Mouse (Mus musculus) MEL-GATA-1-ER (cell line): ENCODE data around the gene Etv2.
A peak's percentile ranks its signal among the peaks of the same experiment; 100 is the strongest.

ENCODE experiments used
- DNase-seq: peaks from one replicate; pipeline ENCODE4 v3.0.0-alpha.2; 2012; ENCODE audit warnings: low read depth; ENCODE audit errors: extremely low read depth

The Etv2 gene

DNA sequence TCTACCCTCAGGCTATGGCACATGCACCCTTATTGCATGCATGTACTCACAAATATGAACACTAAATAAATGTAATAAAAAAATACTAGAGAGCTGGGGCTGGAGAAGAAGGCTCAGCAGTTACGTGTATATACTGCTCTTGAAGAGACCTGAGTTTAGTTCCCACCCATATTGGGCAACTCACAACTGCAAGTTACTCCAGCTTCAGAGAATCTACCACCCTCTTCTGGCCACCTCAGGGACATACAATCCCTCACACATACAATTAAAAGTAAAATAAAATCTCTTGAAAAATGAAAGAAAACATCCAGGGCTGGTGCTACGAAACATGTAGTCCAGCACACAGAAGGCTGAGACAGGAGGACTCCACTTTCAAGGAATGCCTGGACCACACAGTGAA, 21.2 kb downstream of the Etv2 start:
- peak; percentile 50 for DNase-seq

DNA sequence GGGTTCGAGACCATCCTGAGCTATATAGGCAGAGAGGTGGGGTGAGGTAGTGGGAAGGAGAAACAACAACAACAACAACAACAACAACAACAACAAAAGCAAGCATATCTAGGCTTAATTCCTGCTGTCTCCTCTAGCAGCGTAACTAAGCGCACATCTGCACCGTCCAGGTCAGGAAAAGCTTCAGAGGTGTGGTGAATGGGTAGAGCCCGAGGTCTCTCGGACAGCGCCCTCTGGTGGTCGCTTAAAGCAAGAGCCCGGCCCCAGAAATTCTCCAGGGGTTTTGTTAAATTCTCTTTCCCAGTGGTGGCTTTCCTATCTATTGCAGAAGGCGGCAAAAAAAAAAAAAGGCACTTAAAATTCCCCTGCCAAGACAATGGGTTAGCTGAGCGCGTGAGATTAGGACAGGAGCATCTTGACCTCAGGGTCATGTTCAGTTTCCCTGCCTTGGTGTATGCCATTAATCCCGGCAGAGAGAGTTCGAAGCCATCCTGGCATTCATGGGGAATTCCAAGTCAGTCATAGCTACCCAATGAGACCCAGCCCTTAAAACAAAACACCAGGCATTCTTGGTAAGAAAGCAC, 22.0 kb downstream of the Etv2 start:
- DNase-seq = no peak

DNA sequence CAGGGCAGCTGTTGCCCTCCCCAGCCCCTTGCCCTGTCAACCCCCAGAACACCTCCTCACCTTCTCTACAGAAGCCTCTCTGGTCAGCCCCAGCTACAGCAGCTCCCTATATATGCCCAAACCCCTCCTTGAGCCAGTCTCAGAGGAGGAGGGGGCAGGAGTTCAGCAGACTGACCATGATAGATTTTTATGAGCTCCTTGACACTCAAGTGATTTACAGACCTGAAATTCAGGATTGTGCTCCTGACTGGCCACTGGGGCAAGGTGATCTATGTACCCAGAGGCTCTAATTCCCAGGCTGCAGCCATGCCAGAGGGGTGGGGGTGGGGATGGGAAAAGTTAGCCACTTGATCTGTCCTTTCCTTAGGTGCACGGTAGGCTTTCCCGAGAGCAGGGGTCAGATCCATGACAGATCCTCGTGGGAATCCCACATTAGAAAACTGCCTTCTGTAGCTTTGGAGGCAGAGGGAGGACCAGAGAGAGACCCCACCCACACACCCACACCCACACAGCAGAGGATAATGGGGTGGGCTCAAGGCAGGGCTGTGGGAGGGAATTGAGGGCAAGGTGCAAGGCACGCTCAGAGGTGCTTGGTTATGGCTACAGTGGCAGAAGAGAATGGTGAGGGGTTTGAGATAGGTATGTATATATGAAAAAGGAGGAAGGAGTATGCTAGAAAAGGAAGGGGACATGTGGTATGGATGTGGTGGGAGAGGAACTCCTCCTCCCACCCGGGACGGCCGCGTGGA, 22.8 kb downstream of the Etv2 start, which contains the start of gene Upk1a:
TSS of gene Upk1a (minus strand) at position 194 of the 749 bp plus-strand sequence.
- DNase-seq = no peak

DNA sequence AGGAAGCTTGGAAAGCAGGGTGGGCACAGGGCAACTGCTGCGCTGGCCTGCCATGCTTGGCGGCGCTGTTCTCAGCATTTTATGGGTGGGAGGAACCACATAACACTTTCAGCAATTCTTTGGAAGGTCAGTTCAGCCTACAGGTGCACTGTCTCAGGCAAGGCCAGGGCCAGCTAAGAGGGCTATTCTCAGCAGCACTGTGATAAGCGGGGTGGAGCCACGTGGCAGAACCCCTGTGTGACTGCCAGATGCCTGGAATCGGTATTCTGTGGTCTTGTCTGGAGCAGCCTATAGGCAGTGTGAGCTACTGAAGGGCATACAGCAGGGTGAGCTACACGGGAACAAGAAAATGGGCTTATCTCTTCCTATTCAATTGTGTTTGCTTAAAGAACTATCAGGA, 25.6 kb downstream of the Etv2 start:
- no peak for DNase-seq

DNA sequence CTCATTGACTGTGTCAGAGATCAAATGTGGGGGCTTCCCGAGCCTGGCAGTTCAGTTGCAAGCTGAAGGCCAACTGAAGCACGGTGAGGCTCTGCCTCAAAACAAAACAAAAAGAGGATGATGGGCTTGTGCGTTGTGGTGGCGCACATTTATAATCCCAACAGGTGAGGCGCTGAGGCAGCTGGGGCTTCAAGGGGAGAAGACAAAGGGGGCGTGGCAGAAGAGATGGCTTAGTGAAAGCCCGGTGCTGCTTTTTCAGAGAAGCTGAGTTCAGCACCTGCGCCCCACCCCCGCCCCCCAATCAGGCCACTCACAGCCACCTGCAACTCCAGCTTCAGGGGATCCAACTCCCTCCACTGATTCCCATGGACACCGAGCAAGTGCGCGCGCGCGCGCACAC, 27.2 kb downstream of the Etv2 start:
- DNase-seq = no peak

DNA sequence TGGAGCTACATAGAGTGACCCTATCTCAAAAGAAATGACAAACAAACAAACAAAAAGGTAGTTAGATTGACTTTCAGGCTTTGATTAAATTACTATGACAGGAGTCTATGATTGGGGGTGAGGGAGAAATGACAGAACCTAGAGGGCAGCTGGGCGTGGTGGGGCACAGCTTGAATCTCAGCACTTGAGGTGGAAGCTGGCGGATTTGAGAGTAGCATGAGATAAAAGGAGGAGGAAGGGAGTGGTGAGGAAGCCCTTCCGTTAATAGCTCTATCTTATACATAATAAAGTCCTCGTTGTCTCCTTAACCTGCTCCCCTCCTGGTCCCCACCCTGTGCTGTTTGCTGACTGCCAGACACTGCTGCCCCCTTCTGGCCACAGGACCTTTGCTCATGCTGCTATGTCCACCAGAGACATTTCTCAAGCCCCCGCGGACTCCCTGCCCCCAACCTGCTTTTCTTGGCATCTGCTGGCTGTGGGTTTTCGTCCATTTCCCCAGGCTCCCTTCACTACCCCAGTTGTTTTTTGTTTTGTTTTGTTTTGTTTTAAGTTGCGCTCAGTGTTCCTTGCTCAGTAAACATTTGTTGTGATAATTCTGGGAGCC, 27.8 kb downstream of the Etv2 start:
- DNase-seq = peak; percentile 35

DNA sequence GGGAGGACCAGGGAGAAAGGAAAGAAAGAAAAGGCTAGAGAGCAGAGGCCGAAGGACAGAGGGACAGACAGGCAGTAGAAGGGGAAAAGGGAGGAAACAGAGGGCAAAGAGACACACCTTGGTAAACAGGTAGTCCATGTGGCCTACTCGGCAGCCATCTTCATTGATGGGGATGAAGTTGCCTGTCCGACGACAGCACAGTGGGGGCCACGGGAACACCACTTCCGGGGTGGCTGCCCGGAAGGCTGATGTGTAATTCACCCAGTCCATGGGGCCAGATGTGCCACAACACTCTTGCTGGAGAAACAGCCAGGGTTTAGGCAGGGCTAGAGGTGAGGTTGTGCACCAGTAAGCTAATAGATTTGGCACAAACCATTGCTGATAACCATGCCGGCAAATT, 30.7 kb downstream of the Etv2 start:
- DNase-seq = no peak

DNA sequence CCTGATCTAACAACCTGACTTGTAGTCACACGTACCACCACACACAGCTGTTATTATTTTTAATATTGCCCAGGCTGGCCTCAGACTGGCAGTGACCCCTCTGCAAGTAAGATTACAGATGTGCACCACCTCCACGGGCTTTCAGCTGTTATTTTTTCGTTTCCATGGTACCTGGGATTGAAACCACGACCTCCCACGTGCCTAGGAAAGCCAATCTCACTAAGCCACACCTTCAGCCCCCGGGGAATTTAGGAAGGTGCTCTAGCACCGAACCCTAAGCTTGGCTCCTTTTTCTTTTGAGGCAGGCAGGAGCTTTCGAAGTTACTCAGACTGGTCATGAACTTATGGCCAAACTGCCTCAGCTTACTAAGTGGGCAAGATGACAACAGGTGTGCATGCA, 31.2 kb downstream of the Etv2 start:
- DNase-seq = no peak

DNA sequence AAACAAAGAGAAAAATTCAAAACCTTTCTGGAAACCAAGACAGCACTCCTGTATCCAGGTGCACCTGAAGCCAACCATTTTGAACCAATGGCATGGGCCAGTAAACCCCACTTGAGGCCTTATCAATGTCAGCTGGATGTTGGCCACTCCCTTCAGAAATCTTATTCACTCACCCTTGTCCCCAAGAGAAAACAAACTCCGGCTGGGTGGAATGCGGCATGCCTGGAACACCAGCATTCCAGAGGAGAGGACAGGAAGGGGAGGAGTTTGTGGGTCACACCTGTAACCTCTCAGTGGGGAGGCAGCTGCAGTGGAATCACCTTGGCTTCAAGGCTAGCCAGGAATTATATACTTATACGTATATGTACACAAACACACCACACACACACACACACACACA, 33.1 kb downstream of the Etv2 start:
- DNase-seq = no peak

DNA sequence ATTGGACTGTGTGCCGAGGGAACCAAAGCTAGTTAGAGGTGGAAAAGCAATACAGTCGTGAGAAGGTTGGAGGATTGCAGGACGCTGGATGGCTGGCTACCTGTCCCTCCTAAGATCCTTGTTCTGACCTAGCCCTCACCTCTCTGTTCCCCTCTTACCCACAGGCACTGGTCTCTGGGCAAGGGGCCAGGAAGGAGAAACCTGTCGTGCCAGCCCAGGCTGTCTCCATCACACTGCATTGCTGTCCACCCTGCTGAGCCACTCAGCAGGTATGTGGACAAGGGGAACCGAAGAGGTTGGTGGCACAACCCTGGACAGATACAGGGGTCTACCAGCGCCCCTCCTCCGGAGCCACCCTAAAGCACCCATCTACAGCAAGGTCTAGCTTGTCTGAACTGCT, 35.0 kb downstream of the Etv2 start:
- DNase-seq = no peak

DNA sequence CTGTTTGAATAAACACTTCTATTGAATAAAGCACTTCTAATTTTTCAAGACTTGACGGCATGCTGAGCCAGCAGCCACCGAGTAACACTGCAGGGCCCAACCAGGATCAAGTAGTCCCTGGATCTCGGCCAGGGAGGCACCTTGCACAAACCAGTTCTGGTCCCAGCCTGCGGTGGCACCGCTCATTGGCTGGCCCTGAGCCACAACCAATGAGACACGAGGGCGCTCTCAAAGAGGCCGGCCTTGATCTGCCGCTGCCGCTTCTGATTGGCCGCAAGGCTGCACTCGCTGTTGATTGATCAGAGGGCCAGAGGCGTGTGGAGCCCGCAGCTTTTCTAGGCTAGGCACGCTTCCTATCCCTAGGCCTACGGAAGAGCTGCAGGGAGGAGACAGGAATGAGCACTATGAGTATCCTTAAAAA, 35.7 kb downstream of the Etv2 start:
- peak; percentile 96 for DNase-seq

DNA sequence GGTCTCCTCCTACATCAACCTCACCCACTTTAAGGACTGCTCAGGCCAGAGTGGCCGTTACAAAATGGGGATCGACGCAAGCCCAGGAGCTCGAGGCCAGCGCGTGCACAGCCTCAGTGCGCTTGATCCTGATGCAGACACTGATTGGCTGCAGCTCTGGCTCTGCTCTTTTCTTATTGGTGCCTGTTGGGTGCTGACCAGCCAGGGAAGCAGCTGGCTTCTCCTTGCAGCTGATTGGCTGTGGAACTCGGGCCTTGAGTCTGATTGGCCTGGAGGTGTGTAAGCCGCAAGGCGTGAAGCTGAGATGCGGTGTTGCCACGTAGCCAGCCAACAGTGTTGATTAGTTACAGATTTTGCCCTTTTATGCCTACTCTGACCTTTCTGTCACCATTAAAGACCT, 36.9 kb downstream of the Etv2 start, which contains the start of gene Zbtb32:
TSS of gene Zbtb32 (minus strand) at position 124 of the 400 bp plus-strand sequence.
- DNase-seq = no peak

DNA sequence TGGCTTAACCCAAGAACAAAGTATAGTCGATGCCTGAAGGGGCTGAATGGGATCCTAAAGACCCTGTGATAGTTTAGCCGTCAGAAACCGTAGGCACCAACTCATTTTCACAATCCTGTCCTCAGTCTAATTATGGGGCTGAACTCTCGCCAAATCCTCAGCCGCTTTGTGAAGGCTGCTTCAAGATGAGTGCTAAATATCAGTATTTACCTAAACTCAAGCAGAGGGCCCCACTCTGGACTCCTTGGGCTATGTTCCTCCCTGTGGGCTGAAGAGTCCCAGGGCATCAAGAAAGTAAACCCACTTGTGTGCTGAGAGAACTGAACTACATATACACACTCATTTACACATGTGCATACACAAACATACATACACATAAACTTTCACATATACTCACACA, 38.8 kb downstream of the Etv2 start:
- no peak for DNase-seq

DNA sequence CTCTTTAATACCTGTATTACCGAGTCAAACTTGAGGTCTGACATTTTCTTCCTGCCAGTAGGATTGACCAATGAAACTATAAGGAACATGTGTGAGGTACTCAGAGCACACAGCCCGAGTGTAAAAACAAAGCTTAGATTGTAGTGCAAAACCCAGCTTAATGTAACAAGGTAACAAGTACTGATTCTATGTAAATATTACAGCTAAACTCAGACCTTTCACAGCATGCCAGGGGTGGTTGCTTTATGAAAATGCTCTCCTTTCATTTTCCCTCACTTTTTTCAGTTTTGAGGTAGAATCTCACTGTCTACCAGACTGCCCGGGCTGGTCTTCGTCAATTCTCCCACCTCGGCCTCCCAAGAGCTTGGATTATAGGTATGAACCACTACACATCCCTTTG, 39.6 kb downstream of the Etv2 start:
- DNase-seq = no peak

DNA sequence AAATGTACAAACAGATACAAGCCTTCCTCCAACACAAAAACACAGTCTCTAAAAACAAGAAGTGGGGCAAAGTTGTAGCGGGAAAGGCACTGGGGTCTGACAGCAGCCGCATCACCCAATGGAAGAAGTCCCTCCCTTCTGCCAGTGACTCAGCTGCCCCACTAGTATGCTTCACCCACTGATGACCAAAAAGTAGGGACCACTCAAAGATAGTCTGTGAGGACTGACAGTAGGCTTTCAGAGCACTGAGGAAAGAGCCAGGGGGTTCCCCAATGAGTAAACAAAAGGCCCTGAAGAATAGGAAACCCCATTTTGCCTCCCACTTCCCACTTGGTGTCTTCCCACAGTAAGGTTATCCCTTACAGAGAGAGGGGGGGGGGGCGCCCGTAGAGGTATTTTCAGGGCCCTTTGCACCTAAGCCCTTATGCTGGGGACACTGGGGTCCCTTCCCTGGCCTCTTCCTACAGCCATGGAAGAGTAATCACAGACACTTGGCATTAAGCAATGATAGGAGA, 41.1 kb downstream of the Etv2 start:
- peak; percentile 36 for DNase-seq

DNA sequence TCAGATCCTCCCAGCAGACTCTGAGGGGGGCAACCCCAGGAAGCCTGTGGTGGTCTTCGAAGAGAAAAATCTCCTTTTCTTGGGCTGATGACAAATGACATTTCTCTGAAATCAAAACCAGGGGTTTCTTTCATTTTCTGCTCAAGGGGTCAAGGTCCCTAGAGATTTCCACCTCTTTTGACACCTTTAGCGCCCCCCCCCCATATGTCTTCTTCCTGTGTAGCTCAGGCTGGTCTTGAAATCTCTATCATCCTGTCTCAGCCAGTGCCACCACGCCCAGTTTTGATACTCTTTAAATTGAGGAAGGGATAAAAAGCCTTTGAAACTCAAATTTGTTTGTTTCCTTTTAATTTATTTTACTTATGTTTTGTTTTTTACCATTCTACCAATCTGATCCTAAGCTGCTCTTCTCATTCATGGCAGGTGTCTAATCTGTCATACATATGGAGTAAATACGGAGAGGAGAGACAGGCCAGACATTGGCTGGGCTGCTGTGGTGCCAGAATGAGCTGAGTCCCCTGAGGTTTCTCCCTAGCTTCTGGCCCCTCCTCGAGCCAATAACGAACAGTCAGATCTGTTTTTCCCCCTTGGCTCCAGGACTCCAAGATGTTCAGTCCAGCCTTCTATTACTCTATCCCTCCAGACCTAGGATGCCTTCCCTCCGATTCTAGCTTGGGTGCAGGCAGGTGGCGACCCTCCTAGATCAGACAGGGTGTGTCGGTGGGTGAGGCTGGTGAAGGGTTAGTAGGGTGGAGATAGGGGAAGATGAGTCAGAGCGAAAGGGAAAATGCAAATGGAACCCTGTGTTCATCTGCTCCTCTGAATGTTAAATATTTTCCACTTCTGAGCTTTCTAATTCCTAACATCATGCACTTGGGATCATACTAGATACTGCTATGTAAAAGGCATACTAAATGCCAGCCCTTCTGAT, 41.8 kb downstream of the Etv2 start:
- DNase-seq = no peak

DNA sequence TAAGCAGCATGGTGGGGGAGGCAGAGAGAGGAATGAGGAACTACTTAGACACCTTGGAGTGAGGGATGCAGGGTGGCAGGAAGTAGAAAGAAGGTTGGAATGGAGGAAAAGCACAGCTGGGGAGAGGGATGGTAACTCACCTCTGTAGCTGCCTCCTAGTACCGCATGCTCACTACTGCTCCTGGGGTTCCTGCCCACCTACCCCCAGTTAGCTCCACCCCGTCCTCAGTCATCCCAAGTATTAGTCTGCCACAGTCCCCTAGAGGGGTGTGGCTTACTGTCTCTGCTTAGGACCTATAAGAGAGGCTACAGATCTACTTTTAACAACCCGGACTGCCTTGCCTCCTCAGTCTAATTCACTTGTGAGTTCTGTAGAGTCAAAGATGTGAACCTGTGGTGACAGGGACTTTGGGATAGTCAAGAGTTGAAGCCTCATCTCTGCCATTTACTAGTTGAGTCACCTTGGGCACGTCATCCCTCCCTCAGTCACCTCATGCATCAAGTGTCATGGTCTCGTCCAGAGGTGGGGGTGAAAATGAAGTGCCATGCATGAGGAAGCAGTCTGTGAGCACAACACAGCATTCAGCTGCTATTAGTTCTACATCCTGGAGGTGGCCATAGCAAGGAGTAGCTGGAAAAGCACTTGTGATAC, 42.8 kb downstream of the Etv2 start:
- peak; percentile 81 for DNase-seq

DNA sequence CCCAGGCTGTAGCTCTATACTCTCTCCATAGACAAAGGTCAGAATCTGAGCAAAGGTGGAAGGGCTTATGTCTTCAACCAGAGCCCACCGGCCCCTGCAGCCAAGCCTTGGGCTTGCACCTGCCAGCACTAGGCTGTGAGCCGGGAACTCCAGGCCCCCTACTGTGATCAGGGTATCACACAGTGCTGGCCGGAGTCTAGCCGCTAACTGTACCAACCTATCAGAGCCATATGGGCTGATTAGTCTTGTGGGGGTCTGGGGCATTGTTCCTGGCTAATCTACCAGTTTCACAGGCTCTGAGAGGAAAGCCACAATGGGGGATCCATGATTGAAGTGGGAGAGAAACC, 44.1 kb downstream of the Etv2 start:
- DNase-seq = no peak

DNA sequence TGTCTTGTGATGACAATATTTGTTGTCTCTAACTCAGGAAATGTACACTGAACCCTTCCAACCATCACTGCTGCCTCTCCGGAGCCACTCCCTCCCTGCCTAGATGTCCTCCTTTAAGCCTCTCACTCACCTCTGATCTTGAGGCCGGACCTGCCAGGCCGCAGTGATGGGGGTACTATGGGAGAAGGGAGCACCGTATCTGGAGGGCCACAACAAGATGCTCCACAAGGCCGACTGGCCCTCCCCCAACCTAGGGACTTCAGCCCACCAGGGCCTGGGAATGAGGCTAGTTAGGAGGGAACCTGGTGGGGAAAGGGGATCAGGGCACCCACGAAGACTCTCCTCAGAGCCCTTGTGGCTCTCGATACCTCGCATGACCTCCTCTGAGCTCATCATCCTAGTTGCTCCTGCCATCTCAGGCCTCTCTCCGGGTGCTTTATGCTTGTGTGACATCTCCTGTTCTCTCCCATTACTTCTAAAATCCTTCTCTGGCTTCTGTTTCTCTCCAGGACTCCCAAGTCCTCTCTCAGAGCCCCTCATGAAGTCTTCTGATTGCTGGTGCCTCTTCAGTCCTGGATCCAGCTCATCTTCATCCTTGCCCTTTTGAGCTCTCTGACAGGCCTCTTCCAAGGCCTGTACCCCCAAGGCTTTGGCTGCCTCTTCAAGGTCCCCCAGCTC, 44.6 kb downstream of the Etv2 start:
- DNase-seq = no peak
